Mouse (Mus musculus) megakaryocyte, adult 5-6 weeks (primary cell): ENCODE results near the gene Trpm8. TPM values are rescaled to one million over a fixed set of nuclear protein-coding genes. Genes with fewer than 3 reads are reported as not detected.
A peak's percentile ranks its signal among the peaks of the same experiment; 100 is the strongest.

ENCODE experiments used
- ATAC-seq: 2 replicates; pipeline ENCODE4 v1.8.0; 2016; ENCODE audit warnings: mild to moderate bottlenecking, inconsistent platforms; ENCODE audit not compliant: poor library complexity, severe bottlenecking
- total RNA-seq, 2 experiments: library from RNA; stranded (forward) in 1 of 2; stranded (reverse) in 1 of 2; fragments of 153-499, 151-499 nt in 1 of 2; fragments of 221-1000, 200-1000 nt in 1 of 2; gene quantifications; 2 replicates each; pipeline versions ENCODE4 v1.2.3 to v1.2.4; 2015 to 2017

The Trpm8 gene
- total RNA-seq, 2 experiments from 2014 or later = not detected

DNA sequence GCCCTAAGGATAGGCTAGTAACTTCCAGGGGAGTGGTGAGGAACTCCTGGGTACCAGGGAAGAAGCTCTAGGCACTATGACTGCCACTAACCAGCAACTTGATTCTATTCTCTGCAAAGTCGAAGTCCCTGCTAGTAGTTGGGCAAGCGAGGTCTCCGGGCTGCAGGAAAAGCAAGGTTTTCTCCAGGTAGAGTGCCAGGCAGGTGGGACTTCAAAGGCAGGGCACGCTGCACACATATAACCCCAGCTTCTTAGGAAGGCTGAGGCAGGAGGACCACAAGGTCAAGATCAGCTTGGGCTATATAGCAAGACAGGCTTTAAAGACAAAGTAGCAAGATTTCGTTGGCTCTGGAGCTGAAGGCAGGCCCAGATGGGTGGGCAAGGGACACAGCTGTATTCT, 13.7 kb upstream of the Trpm8 start:
- no peak for ATAC-seq

DNA sequence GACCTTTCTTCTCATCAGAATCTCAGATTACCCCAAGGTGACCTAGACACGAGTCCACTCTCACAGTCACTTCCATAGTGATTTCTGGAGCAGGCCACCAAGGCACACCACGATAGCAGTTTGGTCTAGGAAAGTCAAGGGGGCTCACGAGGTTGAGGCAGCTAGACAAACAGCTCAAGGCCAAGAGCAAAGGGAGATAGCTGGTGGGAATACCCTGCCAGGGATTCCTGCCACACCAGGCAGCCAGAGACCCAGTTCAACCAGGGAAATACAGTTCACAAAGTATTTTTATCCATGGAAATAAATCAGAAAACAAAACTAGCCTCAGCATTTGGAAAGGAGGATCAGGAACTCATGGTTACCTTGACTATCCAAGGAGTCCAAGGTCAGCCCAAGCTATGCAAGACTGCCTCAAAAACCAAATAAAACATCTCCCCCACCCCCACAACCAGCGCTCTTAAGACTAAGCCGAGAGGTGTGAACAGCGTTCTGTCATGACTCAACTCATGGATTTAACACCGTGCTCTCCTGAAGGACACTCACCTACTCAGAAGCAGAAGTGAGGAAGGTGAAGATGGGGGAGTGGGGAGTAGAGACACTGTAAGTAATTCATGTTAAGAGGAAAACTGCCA, 13.1 kb upstream of the Trpm8 start:
- ATAC-seq = no peak

DNA sequence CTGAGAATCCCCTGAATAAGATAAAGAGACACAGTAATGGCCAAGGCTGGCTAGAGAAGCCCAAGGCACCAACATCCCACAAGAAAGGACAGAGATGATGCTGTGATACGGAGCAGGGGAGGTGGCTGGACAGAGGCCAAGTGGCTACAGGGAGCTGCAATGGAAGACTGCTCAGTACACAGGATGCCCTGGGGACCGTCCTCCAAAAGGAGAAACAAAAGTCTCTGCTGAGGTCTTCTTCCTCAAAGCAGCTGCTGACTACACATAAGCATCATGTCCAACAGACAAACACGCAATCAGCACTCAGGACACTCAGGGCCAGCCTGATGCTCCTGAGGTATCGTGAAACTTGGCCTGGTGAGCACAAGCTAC, 12.6 kb upstream of the Trpm8 start:
- no peak for ATAC-seq

DNA sequence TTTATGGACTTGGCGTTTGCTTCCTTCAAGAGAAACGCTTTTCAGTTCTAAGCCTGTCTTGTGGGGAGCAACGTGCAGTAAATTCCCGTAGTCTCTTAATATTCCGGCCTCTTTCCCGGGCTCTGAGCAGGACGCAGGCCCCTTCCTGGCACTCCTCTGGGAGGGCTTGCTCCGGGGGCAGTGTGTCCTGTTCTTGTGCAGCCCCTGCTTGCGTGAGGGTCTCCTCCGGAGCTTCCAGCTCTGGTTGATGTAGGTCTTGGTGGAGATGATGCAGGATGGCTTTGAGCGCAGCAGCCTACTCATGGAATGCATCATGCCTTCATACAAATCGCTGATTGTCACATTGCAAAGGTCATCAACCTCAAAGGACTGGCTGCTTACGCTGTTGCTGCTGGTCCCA, 11.3 kb upstream of the Trpm8 start:
- ATAC-seq = no peak

DNA sequence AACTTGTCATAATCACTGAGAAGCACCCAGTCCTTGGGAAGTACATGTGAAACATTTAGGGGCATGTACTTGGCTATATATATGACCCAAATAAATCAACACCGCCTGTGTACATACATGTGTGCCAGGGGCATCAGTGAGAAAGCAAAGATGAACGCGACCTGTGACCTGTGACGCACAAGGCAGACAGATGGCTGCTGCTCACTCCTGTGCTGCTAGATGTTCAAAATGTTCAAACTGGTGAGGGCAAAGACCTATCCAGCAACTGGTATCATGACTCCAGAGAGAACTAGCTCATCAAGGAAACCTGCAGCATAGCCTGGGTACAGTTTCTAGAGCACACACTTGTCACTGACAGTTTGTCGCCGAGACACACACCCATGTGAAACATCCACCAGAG, 10.0 kb upstream of the Trpm8 start:
- ATAC-seq = no peak

DNA sequence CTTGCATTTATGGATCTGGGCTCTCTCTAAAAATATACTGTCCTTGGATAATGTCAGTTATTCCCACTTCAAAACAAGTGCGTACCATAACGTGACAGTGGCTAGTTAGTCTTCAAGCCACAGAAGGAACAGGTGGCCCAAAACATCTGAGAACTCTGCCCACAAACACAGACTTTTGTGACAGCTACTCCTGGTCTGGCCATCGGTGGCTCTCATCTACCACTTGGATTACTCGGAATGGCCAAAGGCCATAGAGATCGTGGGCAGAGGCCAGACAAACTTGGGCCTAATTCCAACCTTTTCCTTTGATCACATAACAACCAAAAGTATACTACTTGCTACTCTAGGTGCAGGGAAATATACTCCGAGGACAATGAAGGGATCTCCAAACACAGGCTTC, 9.4 kb upstream of the Trpm8 start:
- ATAC-seq = no peak

DNA sequence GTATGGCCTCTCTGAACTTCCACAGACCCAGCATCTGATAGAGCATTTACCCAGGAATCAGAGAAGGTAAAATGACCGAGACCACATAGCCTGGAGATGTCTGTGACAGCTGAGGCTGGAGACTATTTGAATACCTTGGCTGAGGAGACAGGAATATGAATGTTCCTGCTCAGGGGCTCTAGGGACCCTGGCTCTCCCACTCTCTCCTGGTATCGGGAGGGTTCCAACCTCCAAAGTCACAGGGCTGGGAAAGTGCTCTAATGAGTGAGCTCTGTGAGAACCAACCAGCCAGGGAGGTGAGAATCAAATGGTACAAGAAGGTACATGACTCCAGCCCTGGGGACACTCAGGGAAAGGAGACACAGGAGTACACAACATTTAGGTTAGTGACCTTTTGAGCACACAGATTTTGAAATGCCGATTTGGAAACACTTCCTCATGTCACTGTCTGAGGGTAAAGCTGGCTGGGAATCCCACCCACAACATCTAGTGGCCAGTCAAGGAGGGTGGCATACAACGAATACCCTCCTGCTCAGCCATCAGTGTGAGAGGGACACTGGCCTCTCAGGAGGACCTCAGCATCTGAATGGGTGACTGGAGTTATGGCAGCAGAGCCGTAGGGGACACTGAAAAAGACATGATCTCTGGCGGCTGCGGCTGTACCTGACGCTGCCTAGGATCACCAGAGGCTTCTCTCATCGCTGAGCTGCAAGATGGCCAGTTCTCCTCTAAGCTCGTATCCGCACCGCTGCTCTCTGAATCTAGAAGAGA, 7.7 kb upstream of the Trpm8 start:
- ATAC-seq = peak; percentile 10; the same call in 1 of the 2 replicates

DNA sequence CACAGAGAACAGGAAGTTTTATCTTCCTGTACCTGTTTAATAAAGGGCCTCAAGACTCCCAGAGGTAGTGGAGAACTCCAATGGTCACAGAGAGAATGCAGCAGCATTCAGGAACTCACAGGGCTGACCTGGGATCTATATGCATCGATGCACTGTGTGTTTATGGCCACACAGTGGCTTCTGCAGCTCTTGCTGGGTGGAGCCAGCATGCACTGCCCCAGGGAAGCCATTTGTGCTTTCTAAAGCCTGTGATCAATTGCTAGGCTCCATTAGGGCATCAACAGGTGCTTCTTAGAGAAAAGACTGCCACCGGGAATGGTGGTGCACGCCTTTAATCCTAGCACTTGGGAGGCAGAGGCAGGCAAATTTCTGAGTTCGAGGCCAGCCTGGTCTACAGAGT, 4.6 kb upstream of the Trpm8 start:
- no peak for ATAC-seq

DNA sequence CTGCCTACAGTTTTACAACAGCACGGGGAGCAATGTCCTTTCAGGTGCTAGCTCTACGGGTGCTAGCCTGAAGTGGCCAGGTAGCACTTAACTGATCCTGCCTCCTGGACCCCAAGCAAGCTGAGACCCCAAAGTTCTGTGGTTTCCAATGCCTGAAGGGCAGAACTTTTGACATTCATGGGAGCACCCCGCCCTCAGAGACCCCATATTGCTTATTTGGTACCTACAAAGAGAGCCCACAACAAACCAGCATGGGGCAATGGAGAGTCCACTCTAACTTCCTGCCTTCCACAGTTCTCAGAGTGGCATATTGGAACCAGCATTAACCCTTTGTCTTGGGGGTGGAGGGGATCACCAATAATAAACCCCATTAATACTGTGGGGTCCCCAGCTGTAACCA, 4.1 kb upstream of the Trpm8 start:
- no peak for ATAC-seq

DNA sequence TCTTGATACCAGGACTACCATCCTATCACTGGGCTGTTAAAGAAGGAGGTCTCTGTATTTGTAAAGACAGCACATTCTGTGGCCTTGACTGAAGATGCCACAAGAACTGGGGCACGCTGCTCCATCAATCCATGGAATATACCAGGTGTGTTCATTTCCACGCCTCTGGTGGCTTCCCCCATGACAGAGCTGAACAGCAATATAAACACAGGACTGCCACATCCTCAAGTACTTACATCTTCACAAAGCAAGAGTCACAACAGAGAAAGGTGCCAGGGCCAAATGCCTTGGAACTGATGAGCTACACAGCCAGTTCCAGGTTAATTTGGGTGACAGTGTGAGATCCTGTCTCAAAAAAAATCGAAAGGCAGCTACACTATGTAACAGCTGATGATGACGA, 3.6 kb upstream of the Trpm8 start:
- no peak for ATAC-seq

DNA sequence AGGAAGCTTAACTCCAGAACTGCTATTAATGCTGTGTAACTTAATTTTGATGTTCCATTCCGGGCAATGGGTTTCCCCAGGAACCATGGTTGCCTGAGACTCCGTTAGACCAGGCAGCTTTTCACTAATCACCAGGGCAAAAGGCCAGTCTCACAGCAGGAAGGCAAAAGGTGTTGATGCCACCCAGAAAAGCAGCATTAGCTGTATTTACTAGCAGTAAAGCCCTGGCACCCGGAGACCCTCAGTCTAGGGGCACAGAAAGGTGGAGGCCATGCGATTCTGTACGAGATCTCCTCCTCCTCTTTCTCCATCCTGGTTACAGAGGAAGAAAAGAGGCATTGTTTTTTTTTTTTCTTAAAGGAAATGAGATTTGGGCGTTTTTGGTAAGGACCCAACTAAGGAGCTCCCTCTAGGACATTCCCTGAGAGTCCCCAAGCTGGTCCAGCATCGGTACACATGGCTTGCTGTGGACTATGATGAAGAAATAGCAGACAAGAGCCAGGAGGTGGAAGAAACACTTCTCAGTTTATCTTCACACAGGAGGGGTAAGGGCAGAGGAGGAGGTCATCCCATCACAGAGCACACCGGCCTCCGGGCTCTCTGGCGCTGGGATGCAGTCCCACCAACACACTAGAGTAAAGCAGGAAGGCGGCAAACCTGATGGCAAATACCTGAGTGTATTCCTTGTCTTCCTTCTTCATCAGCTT, 2.9 kb upstream of the Trpm8 start:
- ATAC-seq = no peak

DNA sequence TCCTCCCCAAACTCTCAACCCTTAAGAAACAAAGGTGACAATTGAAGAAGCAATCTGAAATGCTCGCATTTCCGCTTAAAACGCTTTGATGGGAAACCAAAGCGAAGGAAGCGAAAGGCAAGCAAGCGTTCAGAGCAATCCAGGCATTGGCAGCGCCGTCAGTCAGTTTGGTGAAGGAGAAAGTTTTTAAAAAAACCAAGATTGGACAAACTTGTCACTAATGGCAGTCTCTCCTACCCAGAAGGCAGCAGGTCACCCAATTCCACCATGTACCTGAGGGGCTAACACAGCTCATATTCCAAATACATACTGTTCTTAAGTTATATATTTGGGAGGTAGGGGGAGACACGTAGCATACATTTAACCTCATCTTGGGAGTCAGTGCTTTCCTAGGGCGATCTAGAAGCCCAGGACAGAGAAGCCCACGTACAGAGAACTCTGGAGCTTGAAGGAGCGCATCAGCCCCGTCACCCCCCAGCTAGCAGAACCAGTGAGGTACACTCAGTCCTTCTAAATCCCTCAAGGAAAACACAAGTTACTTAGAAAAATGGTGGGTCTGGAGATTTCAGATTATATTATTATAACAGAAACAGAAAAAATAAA, 2.3 kb upstream of the Trpm8 start:
- ATAC-seq = no peak

DNA sequence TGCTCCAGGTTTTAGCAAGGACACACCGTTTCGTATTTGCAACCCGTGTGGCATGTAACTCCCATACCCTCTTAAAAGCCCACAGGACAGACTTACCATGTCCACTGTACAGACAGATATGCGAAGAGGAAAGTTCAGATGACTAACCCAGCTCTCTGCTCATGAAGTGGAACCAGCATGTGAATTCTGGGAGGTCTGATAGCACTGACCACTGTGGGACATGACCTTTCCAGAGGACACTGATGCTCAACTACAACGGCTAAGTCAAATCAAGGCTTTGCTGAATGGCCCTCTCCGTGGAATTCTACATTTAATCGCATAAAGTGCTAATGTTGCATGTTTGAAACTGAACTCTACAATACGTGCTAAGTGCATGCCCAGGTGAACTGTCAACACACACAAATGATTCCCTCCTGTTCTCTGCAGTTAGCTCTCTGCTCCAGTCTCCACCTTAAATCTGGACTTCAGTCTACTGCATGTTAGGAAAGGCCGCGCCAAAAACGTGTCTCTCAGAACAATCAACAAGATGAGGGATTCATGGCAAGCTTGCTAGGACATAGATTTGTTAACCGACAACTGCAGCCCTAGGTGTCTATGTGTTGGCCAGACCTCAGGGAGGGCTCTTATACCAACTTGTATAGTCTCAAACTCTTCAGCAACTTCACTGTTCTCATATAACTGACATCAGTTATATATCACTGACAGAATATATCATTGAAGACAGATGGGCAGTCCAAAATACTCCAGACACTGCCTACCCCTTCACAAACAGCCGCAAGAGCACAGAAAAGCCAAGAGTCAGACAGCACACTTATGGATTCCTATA, 1.6 kb upstream of the Trpm8 start:
- no peak for ATAC-seq

DNA sequence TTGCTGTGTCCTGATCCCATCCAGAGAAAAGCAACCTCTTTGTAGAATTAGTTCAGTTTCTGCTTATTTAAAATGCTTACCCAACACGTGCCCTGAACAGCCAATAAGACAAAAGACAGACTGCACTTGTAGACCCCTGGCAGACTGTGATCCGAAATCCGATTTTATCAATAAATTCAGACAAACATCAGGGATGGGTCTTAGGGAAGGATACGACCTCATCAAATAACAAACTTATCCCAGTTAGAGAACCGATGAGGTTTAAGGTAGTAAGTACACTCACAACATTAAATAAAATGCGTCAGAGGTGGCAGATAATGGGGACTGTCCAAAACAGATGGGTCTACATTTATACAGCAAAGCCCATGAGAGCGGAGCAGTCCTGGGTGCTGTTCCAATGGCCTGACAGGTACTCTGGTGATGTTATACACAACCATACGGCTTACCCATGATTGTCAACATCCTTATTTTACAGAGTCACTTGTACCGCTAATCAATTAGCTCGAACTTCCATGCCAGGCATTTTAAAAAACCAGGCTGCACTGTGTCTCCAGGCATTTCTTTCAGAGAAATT, 850 bp upstream of the Trpm8 start:
- peak; percentile 15 for ATAC-seq

DNA sequence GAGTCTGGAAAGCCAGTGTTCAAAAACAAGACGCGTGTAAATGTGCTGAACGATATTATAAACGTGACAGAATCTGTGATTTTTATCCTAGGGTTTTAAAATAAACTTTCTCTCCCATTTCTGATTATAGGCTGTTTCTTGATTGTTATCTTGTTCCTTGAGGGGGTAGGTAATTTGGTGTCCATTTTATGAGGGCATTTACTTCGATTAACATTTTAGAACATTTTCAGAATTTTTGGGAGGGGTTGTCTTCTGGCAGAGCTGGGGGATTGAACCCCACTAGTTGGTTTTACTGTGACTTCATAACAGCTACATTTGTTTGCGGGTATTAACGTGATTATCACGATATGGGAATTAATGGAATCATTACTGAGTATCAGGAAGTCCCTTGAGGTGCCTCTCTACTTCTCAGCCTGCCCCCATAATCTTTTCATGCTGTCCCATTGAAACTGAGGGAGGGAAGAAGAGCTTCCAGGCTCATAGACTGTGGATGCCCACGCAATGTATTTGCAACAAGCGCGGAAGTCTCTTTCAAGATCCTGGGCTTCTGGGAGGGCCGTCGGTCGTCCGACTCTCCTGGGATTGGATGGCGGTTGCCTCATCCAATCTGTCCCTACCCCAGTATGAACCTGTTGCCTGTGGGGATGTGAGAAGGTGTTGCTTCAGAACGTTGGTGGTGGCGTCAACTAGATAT, 504 bp downstream of the Trpm8 start:
- peak; percentile 9 for ATAC-seq

DNA sequence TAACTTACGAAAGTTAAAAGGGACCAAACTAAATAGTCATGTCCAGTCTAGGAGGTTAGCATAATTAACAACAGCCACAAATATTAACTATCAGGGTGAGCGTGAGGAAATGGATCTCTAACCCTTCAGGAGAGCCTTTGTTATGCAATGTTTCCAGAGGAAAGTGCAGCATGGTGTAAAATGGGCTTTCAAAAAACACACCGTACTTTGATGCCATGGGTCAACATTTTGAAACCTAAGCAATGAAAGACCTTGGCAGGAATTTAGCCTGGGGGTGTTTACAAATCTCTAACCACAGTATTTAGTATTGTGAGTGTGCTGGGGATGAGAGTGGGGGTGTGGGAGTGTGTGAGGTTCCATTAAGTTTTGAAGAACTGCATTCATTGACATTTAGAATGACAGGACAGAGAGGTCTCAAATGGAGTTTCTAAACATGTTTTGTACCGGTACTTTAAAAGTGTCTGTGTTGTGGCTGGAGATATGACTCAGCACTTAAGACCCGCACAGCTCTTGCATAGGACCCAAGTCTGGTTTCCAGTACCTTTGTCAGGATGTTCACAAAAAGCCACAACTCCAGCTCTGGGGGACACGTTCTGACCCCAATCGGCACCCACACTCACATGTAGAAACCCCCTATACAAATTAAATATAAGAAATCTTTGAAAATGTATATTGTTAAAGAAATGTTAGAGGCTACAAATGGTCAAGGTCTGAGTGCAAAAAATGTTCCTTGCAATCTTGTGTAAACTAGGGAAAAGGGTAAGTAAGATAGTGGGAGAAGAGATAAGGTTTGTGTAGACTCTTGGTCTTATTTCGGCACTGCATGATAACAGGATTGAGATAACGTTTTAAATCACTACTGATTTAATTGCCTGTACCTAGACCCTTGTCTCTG, 1.9 kb downstream of the Trpm8 start:
- no peak for ATAC-seq

DNA sequence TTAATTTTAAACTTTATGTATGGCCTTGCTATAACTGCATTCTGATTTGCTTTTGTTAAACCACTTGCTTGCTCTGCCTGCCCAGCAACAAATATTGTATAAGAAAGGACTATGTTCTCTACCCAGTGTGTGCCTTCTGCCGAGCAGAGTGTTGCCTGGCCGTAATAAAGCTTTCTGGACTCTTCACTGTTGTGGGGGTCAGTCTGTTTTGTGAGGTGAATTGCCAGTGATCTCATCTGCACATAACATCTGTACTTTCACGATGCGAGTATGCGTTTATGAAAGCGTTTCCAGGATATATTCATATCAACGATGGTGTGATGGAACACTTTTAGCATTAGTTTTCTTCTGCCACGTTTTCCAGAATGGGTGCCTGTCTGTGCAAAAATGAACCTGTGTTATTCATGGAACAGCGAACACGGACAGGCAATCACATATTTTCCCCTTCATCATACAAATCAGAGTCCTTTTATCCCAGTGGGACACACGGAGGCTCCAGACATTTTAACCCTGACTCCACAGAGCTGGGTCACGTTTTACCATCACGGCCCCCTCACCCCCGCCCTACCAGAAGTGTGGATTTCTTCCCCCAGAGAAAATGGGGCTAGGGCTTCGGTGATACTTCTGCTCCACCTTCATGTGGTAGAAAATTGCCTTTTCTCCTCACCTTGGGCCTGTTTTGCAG, 2.7 kb downstream of the Trpm8 start:
- ATAC-seq = no peak

DNA sequence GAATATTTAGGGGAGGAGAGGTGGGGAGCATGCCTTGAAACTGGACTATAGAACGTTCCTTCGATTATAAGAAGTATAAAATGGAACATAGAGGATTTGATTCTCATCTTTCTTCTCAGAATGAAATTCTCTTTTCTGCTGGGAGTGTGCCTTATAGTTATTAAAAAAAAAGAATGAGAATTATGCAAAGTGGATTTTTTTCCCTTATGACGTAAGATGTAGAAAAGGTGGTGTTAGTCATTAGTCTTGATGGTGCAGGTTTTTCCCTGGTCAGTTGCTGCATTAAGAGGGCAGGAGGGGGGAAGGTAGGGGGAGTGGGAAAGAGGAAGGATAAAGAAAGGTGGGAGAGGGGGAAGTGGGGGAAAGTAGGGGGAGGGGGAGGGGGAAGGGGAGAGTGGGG, 4.8 kb downstream of the Trpm8 start:
- no peak for ATAC-seq
